Mouse (Mus musculus) MEL-GATA-1-ER (cell line): ENCODE data around the gene Ttll11.

Source experiments
- DNase-seq: peaks from one replicate; pipeline ENCODE4 v3.0.0-alpha.2; 2012; ENCODE audit warnings: low read depth; ENCODE audit errors: extremely low read depth

The Ttll11 gene

GRCm38 (mm10) chr2:35854877-35855276, 124.8 kb downstream of the Ttll11 start:
- no peak for DNase-seq

- DNase-seq = no peak
Observed at GRCm38 (mm10) chr2:35852971-35853370, 126.7 kb downstream of the Ttll11 start.

GRCm38 (mm10) chr2:35852164-35852509, 127.6 kb downstream of the Ttll11 start:
- DNase-seq = no peak

GRCm38 (mm10) chr2:35851420-35852163, 128.1 kb downstream of the Ttll11 start:
- no peak for DNase-seq

GRCm38 (mm10) chr2:35849632-35850230, 130.0 kb downstream of the Ttll11 start:
- DNase-seq = no peak

GRCm38 (mm10) chr2:35845611-35846504, 133.9 kb downstream of the Ttll11 start:
- no peak for DNase-seq

- no peak for DNase-seq
Observed at GRCm38 (mm10) chr2:35843896-35844690, 135.6 kb downstream of the Ttll11 start.

- DNase-seq = no peak
Observed at GRCm38 (mm10) chr2:35842780-35843474, 136.8 kb downstream of the Ttll11 start.

GRCm38 (mm10) chr2:35841841-35842420, 137.8 kb downstream of the Ttll11 start:
- DNase-seq = no peak

- DNase-seq = peak; percentile 80
Observed at GRCm38 (mm10) chr2:35840956-35841816, 138.5 kb downstream of the Ttll11 start.

- no peak for DNase-seq
Observed at GRCm38 (mm10) chr2:35838751-35839479, 140.8 kb downstream of the Ttll11 start.

GRCm38 (mm10) chr2:35834198-35834913, 145.4 kb downstream of the Ttll11 start:
- DNase-seq = no peak

GRCm38 (mm10) chr2:35833546-35833945, 146.2 kb downstream of the Ttll11 start:
- DNase-seq = no peak

- peak; percentile 29 for DNase-seq
Observed at GRCm38 (mm10) chr2:35832742-35833425, 146.8 kb downstream of the Ttll11 start.

GRCm38 (mm10) chr2:35831904-35832581, 147.7 kb downstream of the Ttll11 start:
- DNase-seq = peak; percentile 29

- peak; percentile 99 for DNase-seq
Observed at GRCm38 (mm10) chr2:35830966-35831903, 148.5 kb downstream of the Ttll11 start.
